ENCODE assay signal across 22 mouse cellular contexts in genomic region chr6:118380630-118381029, GRCm38 (mm10).
"Had no signal": no experiment of that assay in that cellular context is flagged by ENCODE, and none has a peak within 500 bp of the region (broad histone marks: within the 10 kb centered on the region; RNA-seq: fewer than 3 reads in every experiment).

No protein-coding gene starts in this region.

- H3K9me3 ChIP-seq: heart, embryonic 13.5 days; heart, embryonic 15.5 days; hindbrain, embryonic 10.5 days; hindbrain, embryonic 12.5 days; hindbrain, embryonic 15.5 days; intestine, embryonic 15.5 days; limb, embryonic 13.5 days; limb, embryonic 15.5 days; liver, embryonic 12.5 days had no signal

- H3K27me3 ChIP-seq: hindbrain, embryonic 15.5 days; intestine, embryonic 15.5 days had no signal

- DNase-seq: gastrocnemius, postnatal 14 days; gastrocnemius, postnatal 36 days; heart, adult 2 months; heart, postnatal 14 days; heart, postnatal 36 days; kidney, adult 18-20 months; kidney, adult 8-10 months; kidney, postnatal 10 days; kidney, postnatal 25 days; layer of hippocampus, adult 9-11 months; left cerebral cortex, postnatal 4 days had no signal

- H3K4me1 ChIP-seq: liver, embryonic 12.5 days had no signal

- ATAC-seq: inflammation-experienced regulatory T-cells, adult 6 months; intestine, postnatal 0 days; liver, embryonic 12.5 days had no signal

- H3K4me3 ChIP-seq: heart, adult 2 months; heart, embryonic 13.5 days; heart, embryonic 15.5 days; hindbrain, embryonic 10.5 days; hindbrain, embryonic 12.5 days; hindbrain, embryonic 15.5 days; intestine, embryonic 15.5 days; limb, embryonic 13.5 days; limb, embryonic 15.5 days; liver, embryonic 12.5 days had no signal
